Mouse (Mus musculus): ENCODE measurements at regions not wholly inside any gene's neighbourhood (a gene's known extent, or its start where the extent isn't known, plus 50 kb on each side); places are given as distances from the start of the nearest gene placed in this dataset.

DNA sequence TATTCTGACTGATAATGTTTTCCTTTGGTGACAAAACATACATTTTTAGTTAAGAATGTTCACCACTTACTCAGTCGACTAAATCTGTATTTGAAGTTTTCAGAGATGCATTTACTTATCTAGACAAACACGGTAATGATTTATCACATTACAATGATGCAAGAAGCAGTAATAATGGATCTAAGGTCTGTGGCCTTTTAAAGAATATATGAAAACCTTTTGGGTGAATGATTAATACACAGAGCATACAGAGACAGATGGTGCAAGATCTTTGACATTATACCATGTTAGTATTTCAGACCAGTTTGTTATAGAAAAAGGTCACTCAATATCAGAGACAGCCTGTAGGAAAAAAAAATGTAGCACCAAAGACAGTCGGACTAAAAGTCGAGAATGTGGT is 1004.2 kb upstream of the Ncam2 start:
- WGBS: 82% methylated on average over 4 of the region's 4 CpGs
- H3K27ac ChIP-seq: no peak overlapping the region

DNA sequence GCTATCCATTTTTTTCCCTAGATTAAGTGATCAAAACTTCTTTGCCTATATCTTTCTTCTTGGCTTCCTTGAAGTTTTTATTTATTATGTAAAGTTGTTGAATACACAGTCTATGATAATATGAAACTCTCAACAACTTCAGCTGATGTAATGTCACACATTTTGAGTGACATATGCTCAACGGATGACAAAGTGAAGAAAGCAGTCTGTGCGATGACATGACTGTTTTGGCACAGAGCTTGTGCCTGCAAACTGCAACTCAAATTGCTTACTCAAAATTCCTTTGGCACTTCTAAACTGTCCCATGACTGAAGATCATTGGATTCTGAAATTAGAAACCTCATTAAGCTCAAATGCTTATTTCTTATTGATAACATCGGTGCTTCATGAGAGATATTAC is 997.7 kb upstream of the Ncam2 start:
- Histone ChIP-seq H3K4me3 (no peak overlapping the region), H3K36me3 (no peaks in the 10 kb centered on the region), H3K4me2 (replicated peaks) (no peak overlapping the region), H3K9ac (no peak overlapping the region), H3K27me3 (no peaks in the 10 kb centered on the region), H3K4me1 (no peaks in the 10 kb centered on the region), H3K27ac (no peak overlapping the region), H3K9me3 (no peaks in the 10 kb centered on the region)
- WGBS: 84% methylated on average over 3 of the region's 3 CpGs
- no peak for ATAC-seq (ENCODE audit: low FRiP score, low read depth)

More for the DNA sequence above, 1004.2 kb upstream of the Ncam2 start:
- H3K27me3 ChIP-seq: no peaks in the 10 kb centered on the region
- H3K9ac ChIP-seq: no peak overlapping the region
- ATAC-seq (ENCODE audit: low FRiP score, low read depth): no peak
- H3K9me3 ChIP-seq: no peaks in the 10 kb centered on the region
- H3K36me3 ChIP-seq: no peaks in the 10 kb centered on the region
- no peak overlapping the region for H3K4me3 ChIP-seq
- H3K4me2 ChIP-seq (replicated peaks): no peak overlapping the region
- no peaks in the 10 kb centered on the region for H3K4me1 ChIP-seq

DNA sequence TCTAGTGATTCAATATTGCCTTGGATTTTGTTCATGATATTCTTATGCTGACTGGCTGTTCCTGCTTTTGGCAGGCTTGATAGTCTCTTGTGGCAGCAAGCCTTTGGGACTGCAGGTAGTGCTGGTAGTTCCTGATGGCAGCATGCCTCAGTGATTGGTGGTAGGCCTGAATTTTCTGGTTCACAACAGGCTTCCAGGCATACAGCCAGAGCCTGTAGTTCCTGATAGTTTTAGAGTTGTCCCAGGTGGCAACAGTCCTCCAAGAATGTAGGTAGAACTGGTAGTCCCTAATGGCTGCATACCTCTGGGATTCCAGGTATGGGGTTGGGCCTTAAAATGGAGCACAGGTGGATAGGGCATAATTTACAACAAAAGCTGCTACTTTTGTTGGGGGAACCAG is 987.7 kb upstream of the Ncam2 start:
- no peaks in the 10 kb centered on the region for H3K9me3 ChIP-seq
- H3K27ac ChIP-seq: no peak overlapping the region
- H3K27me3 ChIP-seq: no peaks in the 10 kb centered on the region
- H3K4me3 ChIP-seq: no peak overlapping the region
- no peak overlapping the region for H3K9ac ChIP-seq
- no peaks in the 10 kb centered on the region for H3K36me3 ChIP-seq
- no peak overlapping the region for H3K4me2 ChIP-seq (replicated peaks)
- no peak for ATAC-seq (ENCODE audit: low FRiP score, low read depth)
- H3K4me1 ChIP-seq: no peaks in the 10 kb centered on the region

DNA sequence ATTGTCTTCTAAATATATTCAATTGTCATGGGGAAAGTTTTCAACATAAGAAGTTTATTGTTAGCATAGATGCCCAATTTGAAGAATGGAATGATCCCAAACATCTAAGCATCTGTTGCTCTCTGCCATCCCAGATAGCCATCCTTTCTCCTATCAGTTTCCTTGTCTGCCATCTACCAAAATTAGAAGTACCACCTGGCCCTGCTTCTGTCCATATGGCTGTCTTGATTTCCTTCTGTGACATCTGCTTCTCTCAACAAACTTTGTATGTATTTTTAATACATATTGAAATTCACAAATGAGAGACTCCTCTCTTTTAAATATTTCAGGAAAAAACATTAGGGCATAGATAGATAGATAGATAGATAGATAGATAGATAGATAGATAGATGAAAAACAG is 945.1 kb upstream of the Ncam2 start:
- Histone ChIP-seq H3K27ac (no peak overlapping the region), H3K4me2 (replicated peaks) (no peak overlapping the region), H3K36me3 (no peaks in the 10 kb centered on the region), H3K9ac (no peak overlapping the region), H3K4me3 (no peak overlapping the region), H3K9me3 (no peaks in the 10 kb centered on the region), H3K27me3 (no peaks in the 10 kb centered on the region), H3K4me1 (no peaks in the 10 kb centered on the region)
- ATAC-seq (ENCODE audit: low FRiP score, low read depth): no peak

DNA sequence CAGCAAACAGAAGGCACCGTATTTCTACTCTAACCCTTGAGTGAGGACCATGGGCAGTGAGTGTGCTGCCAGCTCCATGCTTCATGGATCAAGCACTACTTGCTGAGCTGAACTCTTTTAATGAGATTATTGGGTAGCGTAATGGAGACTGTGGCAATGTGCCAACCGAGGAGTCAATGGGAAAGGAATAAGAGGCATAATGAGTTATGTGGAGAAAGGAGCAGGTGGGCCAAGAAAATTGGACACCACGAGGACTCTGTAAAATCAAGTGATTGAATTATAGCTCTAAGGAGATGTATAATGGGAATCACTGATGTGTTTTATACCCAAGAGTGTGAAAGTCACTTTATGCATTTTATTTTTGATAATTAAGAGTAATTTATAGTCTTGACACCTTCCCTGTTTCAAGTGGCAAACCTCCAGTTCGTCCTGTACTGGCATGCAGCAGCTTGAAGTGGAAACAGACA is 934.3 kb upstream of the Ncam2 start:
- H3K4me3 ChIP-seq: no peak overlapping the region
- no peaks in the 10 kb centered on the region for H3K4me1 ChIP-seq
- 37% methylated on average over 5 of the region's 5 CpGs for WGBS
- no peaks in the 10 kb centered on the region for H3K36me3 ChIP-seq
- no peak overlapping the region for H3K9ac ChIP-seq
- H3K27ac ChIP-seq: no peak overlapping the region
- H3K4me2 ChIP-seq (replicated peaks): no peak overlapping the region
- ATAC-seq (ENCODE audit: low FRiP score, low read depth): 0 out of 2 replicates have a peak, but pooled peaks have one; percentile 32
- H3K27me3 ChIP-seq: no peaks in the 10 kb centered on the region
- H3K9me3 ChIP-seq: no peaks in the 10 kb centered on the region

DNA sequence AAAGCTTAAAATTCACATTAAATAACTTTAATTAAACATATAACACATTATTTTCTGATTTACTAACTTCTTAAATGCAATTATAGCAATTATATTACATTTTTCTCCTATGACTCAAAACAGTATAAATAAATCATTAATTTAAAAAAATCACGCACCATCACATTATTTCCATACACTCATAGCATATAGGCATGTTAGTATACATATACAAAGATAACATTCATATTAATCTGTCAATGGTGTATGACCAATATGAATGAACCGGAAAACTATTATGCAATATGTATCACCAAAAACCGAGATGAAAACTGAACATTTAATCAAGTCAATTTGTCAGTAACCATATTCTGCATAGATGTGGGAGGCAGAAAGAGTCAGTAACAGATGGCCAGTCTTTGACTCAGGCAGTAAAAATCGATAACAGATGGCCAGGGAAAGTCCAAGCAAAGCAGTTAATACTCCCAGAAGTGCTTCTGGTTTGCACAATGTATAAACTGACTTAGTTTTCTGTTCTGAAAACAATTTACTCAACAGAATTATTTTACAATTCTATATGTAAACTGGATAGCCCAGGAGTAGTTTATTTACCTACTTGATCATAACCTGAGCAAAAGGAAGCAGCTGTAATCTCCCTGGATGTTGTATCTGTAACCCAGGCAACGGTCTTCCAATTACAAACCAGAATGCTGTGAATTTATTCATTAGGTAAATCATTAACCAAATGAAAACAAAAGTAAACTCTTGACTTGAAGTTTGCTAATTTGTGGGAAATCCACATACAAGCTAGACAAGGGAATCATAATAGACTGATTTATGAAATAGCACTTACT is 928.0 kb upstream of the Ncam2 start:
- ATAC-seq (ENCODE audit: low FRiP score, low read depth): no peak
- no peaks in the 10 kb centered on the region for H3K36me3 ChIP-seq
- H3K4me2 ChIP-seq (replicated peaks): no peak overlapping the region
- H3K4me3 ChIP-seq: no peak overlapping the region
- H3K9ac ChIP-seq: no peak overlapping the region
- H3K4me1 ChIP-seq: no peaks in the 10 kb centered on the region
- H3K27ac ChIP-seq: no peak overlapping the region
- H3K27me3 ChIP-seq: no peaks in the 10 kb centered on the region
- 57% methylated on average over 5 of the region's 5 CpGs for WGBS
- H3K9me3 ChIP-seq: no peaks in the 10 kb centered on the region

All from limb, embryonic 13.5 days (tissue).